Mouse (Mus musculus) hindbrain, embryonic 10.5 days (tissue): ENCODE data around the gene Sgca. TPM values are rescaled to one million over a fixed set of nuclear protein-coding genes. Genes with fewer than 3 reads are reported as not detected.

Source experiments
- polyA plus RNA-seq: library from polyadenylated mRNA; unstranded; fragments of >200 nt; fragmentation: Nextera tagmentation; extraction: Ambion mirVana; gene quantifications from 2 replicates; pipeline ENCODE4 v1.2.1, GENCODE M21; 2016

The Sgca gene
- polyA plus RNA-seq, 1 experiment from 2014 or later: 0.10 TPM

Other genes with a start within 250 kb of the Sgca start
- 0.30 TPM in 1 of 2 replicates, not detected in the other for gene Cdc34b, start 234.5 kb downstream of the Sgca start, polyA plus RNA-seq
- not detected in 2 replicates for gene Tmem92, start 193.6 kb downstream of the Sgca start, polyA plus RNA-seq
- 98.1 and 193 TPM in 2 replicates for gene Col1a1, start 40.1 kb downstream of the Sgca start, polyA plus RNA-seq
- not detected in 2 replicates for gene Hils1, start 8.7 kb downstream of the Sgca start, polyA plus RNA-seq
- gene Ppp1r9b, start 14.7 kb upstream of the Sgca start, polyA plus RNA-seq: 10.4 and 11.8 TPM in 2 replicates
- 38.8 and 71.5 TPM in 2 replicates for gene Samd14, start 33.6 kb upstream of the Sgca start, polyA plus RNA-seq
- gene Pdk2, start 65.0 kb upstream of the Sgca start, polyA plus RNA-seq: 10.7 and 15.2 TPM in 2 replicates
- 5.7 and 6.7 TPM in 2 replicates for gene Itga3, start 100.5 kb upstream of the Sgca start, polyA plus RNA-seq
- 3.2 and 6.5 TPM in 2 replicates for gene Dlx3, start 143.8 kb upstream of the Sgca start, polyA plus RNA-seq
- 0.25 and 0.31 TPM in 2 replicates for gene Dlx4, start 169.9 kb upstream of the Sgca start, polyA plus RNA-seq